Comparison of ENCODE assay signal across 14 mouse cellular contexts in the genomic region with DNA sequence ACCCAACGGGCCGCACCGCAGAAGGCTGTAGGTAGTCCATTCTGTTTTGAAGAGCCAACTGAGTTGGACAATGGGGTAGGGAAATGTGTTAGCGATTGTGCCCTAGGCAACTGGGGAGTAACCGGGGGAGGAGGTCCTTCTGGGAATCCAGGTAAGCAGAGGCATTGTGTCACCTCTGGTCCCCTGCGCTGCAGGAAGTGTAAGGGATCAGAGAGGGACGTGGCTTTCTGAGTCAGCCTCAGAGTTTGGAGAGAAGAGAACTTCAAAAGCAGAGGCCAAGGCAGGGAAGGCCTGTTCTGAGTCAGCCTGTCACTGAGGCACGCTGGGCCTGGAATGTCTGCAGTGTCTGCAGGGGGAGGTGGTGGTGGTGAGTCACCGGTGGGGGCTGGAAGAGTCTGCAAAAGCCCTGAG. TPM values are rescaled to one million over a fixed set of nuclear protein-coding genes. Genes with fewer than 3 reads are reported as not detected.
DNase-seq lines count a peak whose midpoint lies in the region; ATAC-seq and TF ChIP-seq lines count a peak whose summit lies in the region.
"Had no signal": no experiment of that assay in that cellular context is flagged by ENCODE, and none has a peak within 500 bp of the region (broad histone marks: within the 10 kb centered on the region; RNA-seq: fewer than 3 reads in every experiment).

No protein-coding gene starts in this region.

- TF ChIP-seq RAD21 in CH12.LX (IDR thresholded peaks at IDR 0.05; ENCODE audit: low read depth, low read length), result no peak

- H3K4me1 ChIP-seq in heart, embryonic 14.5 days (ENCODE audit: control insufficient read depth in 2 of 2, insufficient read depth in 2 of 2, low read length in 2 of 2), result peaks cover 7 to 14% of the 10 kb centered on the region in 2 experiments; a peak in 3 of 4 replicates
- H3K4me1 ChIP-seq in CH12.LX (ENCODE audit: control insufficient read depth in 1 of 2, insufficient read depth in 2 of 2), result peaks cover 0 to 2% of the 10 kb centered on the region in 2 experiments; a peak in 2 of 4 replicates
- H3K4me1 ChIP-seq: limb, embryonic 15.5 days had no signal

- 0 out of 2 replicates have a peak, but pooled peaks have one; percentile 21 for ATAC-seq in heart, embryonic 14.5 days (ENCODE audit: insufficient number of reproducible peaks, insufficient read depth, low FRiP score, low read depth)
- ATAC-seq: forebrain, embryonic 16.5 days had no signal

- H3K9me3 ChIP-seq in heart, embryonic 14.5 days (ENCODE audit: control insufficient read depth, low read length), result no peaks in the 10 kb centered on the region
- no peaks in the 10 kb centered on the region for H3K9me3 ChIP-seq in CH12.LX (replicated peaks; ENCODE audit: low read length)
- H3K9me3 ChIP-seq: limb, embryonic 15.5 days had no signal

- peak overlapping the region in 1 of 2 experiments; percentile 55; a peak in 2 of 4 replicates for H3K27ac ChIP-seq in heart, embryonic 14.5 days (replicated peaks in 1 of 2; ENCODE audit: control insufficient read depth in 1 of 2, insufficient read depth in 1 of 2, low read depth in 2 of 2, low read length in 2 of 2)
- no peak overlapping the region for H3K27ac ChIP-seq in CH12.LX (ENCODE audit: insufficient read depth, low read depth)
- H3K27ac ChIP-seq: limb, embryonic 15.5 days had no signal

- WGBS in heart, embryonic 14.5 days, result 7% methylated on average over 9 of the region's 9 CpGs

- TF ChIP-seq CTCF in CH12.LX (conservative IDR thresholded peaks at IDR 0.05 in 1 of 2, IDR thresholded peaks at IDR 0.05 in 1 of 2; ENCODE audit: low read depth in 2 of 2, low read length in 2 of 2), result no peak

- H3K27me3 ChIP-seq in heart, embryonic 14.5 days (ENCODE audit: control insufficient read depth, insufficient read depth, low read length), result no peaks in the 10 kb centered on the region
- peaks cover 53% of the 10 kb centered on the region for H3K27me3 ChIP-seq in CH12.LX (replicated peaks)

- dilution Hi-C loops in CH12.LX (cut with MboI; ENCODE audit: extremely low pct_ligation_motif_present, extremely low pct_unique_long_range_greater_than_20kb, low sequenced_read_pairs), result no loop called here

- no peak overlapping the region for H3K4me3 ChIP-seq in heart, embryonic 14.5 days (ENCODE audit: control insufficient read depth in 1 of 2, insufficient read depth in 1 of 2, low read depth in 1 of 2, low read length in 2 of 2)
- H3K4me3 ChIP-seq in CH12.LX (replicated peaks in 1 of 3; ENCODE audit: low read depth in 2 of 3, low read length in 2 of 3, poor library complexity in 1 of 3), result no peak overlapping the region
- H3K4me3 ChIP-seq: limb, embryonic 15.5 days had no signal

- H3K4me2 ChIP-seq in heart, embryonic 14.5 days (ENCODE audit: low read length), result no peak overlapping the region; the same call in 1 of the 2 replicates
- no peak overlapping the region for H3K4me2 ChIP-seq in CH12.LX (ENCODE audit: insufficient read depth, low read depth, poor library complexity, severe bottlenecking)
- H3K4me2 ChIP-seq: limb, embryonic 15.5 days had no signal

- no peaks in the 10 kb centered on the region for H3K36me3 ChIP-seq in heart, embryonic 14.5 days (ENCODE audit: control insufficient read depth, insufficient read depth, low read length)
- no peaks in the 10 kb centered on the region for H3K36me3 ChIP-seq in CH12.LX (replicated peaks in 1 of 2; ENCODE audit: control insufficient read depth in 1 of 2, insufficient read depth in 1 of 2, low read length in 1 of 2)
- H3K36me3 ChIP-seq: limb, embryonic 15.5 days had no signal

- in situ Hi-C loops in CH12.LX (cut with MboI; ENCODE audit: low pct_ligation_motif_present, low pct_unique_long_range_greater_than_20kb, low sequenced_read_pairs), result no loop called here

- H3K79me2 ChIP-seq in CH12.LX (replicated peaks; ENCODE audit: control insufficient read depth, extremely low read depth, insufficient read depth, poor library complexity, severe bottlenecking), result no peaks in the 10 kb centered on the region

- H3K9ac ChIP-seq in heart, embryonic 14.5 days (ENCODE audit: low read length), result 0 out of 2 replicates have a peak overlapping the region, but pooled peaks have one; percentile 28
- no peak overlapping the region for H3K9ac ChIP-seq in CH12.LX (ENCODE audit: insufficient read depth, low read depth)
- H3K9ac ChIP-seq: limb, embryonic 15.5 days had no signal

- no peak for TF ChIP-seq POLR2A in CH12.LX (IDR thresholded peaks at IDR 0.05; ENCODE audit: low read depth, low read length)

- no peak for TF ChIP-seq EP300 in CH12.LX (IDR thresholded peaks at IDR 0.05; ENCODE audit: low read length)

- DNase-seq in heart, adult 8-10 months (ENCODE audit: low spot score), result no peak
- DNase-seq in CH12.LX (ENCODE audit: extremely low read depth), result no peak
- peak; percentile 89 to 91 for DNase-seq in adrenal gland, adult (ENCODE audit: inconsistent age in 2 of 2, low spot score in 1 of 2)
- peak; percentile 70 for DNase-seq in fibroblast of lung, adult 2 months (ENCODE audit: low read depth)
- DNase-seq in layer of hippocampus, postnatal 14 days (ENCODE audit: low spot score in 2 of 2), result no peak
- no peak for DNase-seq in lung, postnatal 14 days
- DNase-seq in left cerebral cortex, adult 11 months (ENCODE audit: low spot score), result no peak
- DNase-seq: cerebellum, adult 11 months; heart, postnatal 36 days; kidney, postnatal 25 days had no signal

TF ChIP-seq in CH12.LX, 34 proteins besides CTCF, POLR2A, EP300 and RAD21:
- TF ChIP-seq BHLHE40 (IDR thresholded peaks at IDR 0.05; ENCODE audit: low read depth, low read length) (peak; percentile 45; the same call in 1 of the 2 replicates), MXI1 (IDR thresholded peaks at IDR 0.05; ENCODE audit: low read depth, low read length) (no peak), IRF4 (IDR thresholded peaks at IDR 0.05; ENCODE audit: low read depth, low read length) (peak; percentile 61)

RNA-seq across cellular contexts. Expression of a gene that starts 6.4 kb away (rescaled TPM):
- polyA plus RNA-seq in heart, embryonic 14.5 days (2014; fragmentation: Nextera tagmentation; extraction: Ambion mirVana), result not detected in 2 replicates
- total RNA-seq in heart, adult 8-10 months (2022), result not detected
- not detected in 2 replicates for total RNA-seq in CH12.LX (2012; rRNA removed)
- total RNA-seq in CH12.LX (2014; rRNA removed), result not detected in 2 replicates
- not detected in 2 replicates for polyA plus RNA-seq in CH12.LX (2012; ENCODE audit: insufficient read length, low read depth)
- total RNA-seq in layer of hippocampus, postnatal 14 days (2021), result not detected
- total RNA-seq: heart, postnatal 36 days; neutrophil, adult 5-6 weeks had no signal
- polyA plus RNA-seq: forebrain, embryonic 16.5 days; limb, embryonic 15.5 days had no signal

RNA-seq across cellular contexts. Expression of a gene that starts 12.2 kb away (rescaled TPM):
- polyA plus RNA-seq in heart, embryonic 14.5 days (2014; fragmentation: Nextera tagmentation; extraction: Ambion mirVana), result 14.0 and 17.2 TPM in 2 replicates
- total RNA-seq in heart, adult 8-10 months (2022), result under 1 TPM in 2 of 4 experiments, not detected in 2; 0.03 TPM
- under 0.01 TPM in 1 of 2 replicates, not detected in the other for total RNA-seq in CH12.LX (2012; rRNA removed)
- total RNA-seq in CH12.LX (2014; rRNA removed), result not detected in 2 replicates
- not detected in 2 replicates for polyA plus RNA-seq in CH12.LX (2012; ENCODE audit: insufficient read length, low read depth)
- total RNA-seq in layer of hippocampus, postnatal 14 days (2021), result under 1 TPM; 0.10 to 0.18 TPM
- total RNA-seq: neutrophil, adult 5-6 weeks had no signal

RNA-seq across cellular contexts. Expression of a gene that starts 16.7 kb away (rescaled TPM):
- 23.5 and 30.5 TPM in 2 replicates for polyA plus RNA-seq in heart, embryonic 14.5 days (2014; fragmentation: Nextera tagmentation; extraction: Ambion mirVana)
- 10 to 100 TPM; 41.5 to 49.4 (median 46.7) TPM for total RNA-seq in heart, adult 8-10 months (2022)
- total RNA-seq in CH12.LX (2012; rRNA removed) (113 and 133 TPM in 2 replicates), CH12.LX (2014; rRNA removed) (66.9 and 70.8 TPM in 2 replicates)
- 199 and 208 TPM in 2 replicates for polyA plus RNA-seq in CH12.LX (2012; ENCODE audit: insufficient read length, low read depth)
- 10 to 100 TPM; 84.2 to 90.8 TPM for total RNA-seq in layer of hippocampus, postnatal 14 days (2021)

RNA-seq across cellular contexts. Expression of a gene that starts 47.2 kb away (rescaled TPM):
- polyA plus RNA-seq in heart, embryonic 14.5 days (2014; fragmentation: Nextera tagmentation; extraction: Ambion mirVana), result 28.7 and 29.7 TPM in 2 replicates
- total RNA-seq in heart, adult 8-10 months (2022), result 10 to 100 TPM; 28.1 to 32.7 (median 30.7) TPM
- total RNA-seq in CH12.LX (2012; rRNA removed) (51.3 and 60.4 TPM in 2 replicates), CH12.LX (2014; rRNA removed) (62.1 and 64.2 TPM in 2 replicates)
- polyA plus RNA-seq in CH12.LX (2012; ENCODE audit: insufficient read length, low read depth), result 66.0 and 67.8 TPM in 2 replicates
- total RNA-seq in layer of hippocampus, postnatal 14 days (2021), result 10 to 100 TPM; 54.4 to 55.3 TPM

RNA-seq across cellular contexts. Expression of a gene that starts 57.5 kb away (rescaled TPM):
- polyA plus RNA-seq in heart, embryonic 14.5 days (2014; fragmentation: Nextera tagmentation; extraction: Ambion mirVana), result 2,464 and 2,507 TPM in 2 replicates
- total RNA-seq in heart, adult 8-10 months (2022), result 1,000 to 10,000 TPM; 3,689 to 3,785 (median 3,746) TPM
- total RNA-seq in CH12.LX (2012; rRNA removed) (851 and 995 TPM in 2 replicates), CH12.LX (2014; rRNA removed) (669 and 778 TPM in 2 replicates)
- polyA plus RNA-seq in CH12.LX (2012; ENCODE audit: insufficient read length, low read depth), result 788 and 969 TPM in 2 replicates
- total RNA-seq in layer of hippocampus, postnatal 14 days (2021), result 100 to 1,000 TPM; 585 to 616 TPM

Comparison
In these comparisons a context has a peak if more than half of its experiments do, and no peak if none do; other contexts are left out.
1. DNase-seq: peak in adrenal gland, adult (2 of 2) and fibroblast of lung, adult 2 months (single experiment); none in heart, adult 8-10 months (single experiment), CH12.LX (single experiment), layer of hippocampus, postnatal 14 days (0 of 2), lung, postnatal 14 days (single experiment) and left cerebral cortex, adult 11 months (single experiment).